Mouse (Mus musculus): ENCODE measurements around the gene Fam84b.

Gene Fam84b

GRCm38 (mm10) chr15:60826226-60826625, 27.4 kb downstream of the Fam84b start:
- no peak for DNase-seq

- peak; percentile 93 to 96 for DNase-seq
These were observed 28.8 kb downstream of the Fam84b start for GRCm38 (mm10) chr15:60824751-60825227.

GRCm38 (mm10) chr15:60823870-60824709, 29.5 kb downstream of the Fam84b start:
- DNase-seq, result peak; percentile 70 to 75

- DNase-seq, result peak in 1 of 2 experiments; percentile 40
These were observed 30.0 kb downstream of the Fam84b start for GRCm38 (mm10) chr15:60823620-60823869.

GRCm38 (mm10) chr15:60822803-60823619, 30.6 kb downstream of the Fam84b start:
- peak; percentile 75 to 81 for DNase-seq

- DNase-seq, result peak in 1 of 2 experiments; percentile 29
These were observed 31.3 kb downstream of the Fam84b start for GRCm38 (mm10) chr15:60822101-60822802.

GRCm38 (mm10) chr15:60818500-60818899, 35.1 kb downstream of the Fam84b start:
- no peak for DNase-seq

- DNase-seq, result no peak
These were observed 37.1 kb downstream of the Fam84b start for GRCm38 (mm10) chr15:60816478-60816877.

GRCm38 (mm10) chr15:60814542-60814941, 39.0 kb downstream of the Fam84b start:
- no peak for DNase-seq

- no peak for DNase-seq
These were observed 60.4 kb downstream of the Fam84b start for GRCm38 (mm10) chr15:60793041-60793673.

- DNase-seq, result no peak
These were observed 64.5 kb downstream of the Fam84b start for GRCm38 (mm10) chr15:60789084-60789483.

- no peak for DNase-seq
These were observed 69.8 kb downstream of the Fam84b start for GRCm38 (mm10) chr15:60783761-60784160.

GRCm38 (mm10) chr15:60779531-60779973, 74.0 kb downstream of the Fam84b start:
- DNase-seq, result peak; percentile 30 to 39

GRCm38 (mm10) chr15:60779063-60779462, 74.5 kb downstream of the Fam84b start:
- DNase-seq, result no peak
